42 mouse cellular contexts compared by ENCODE assay signal in genomic region chr14:33895777-33896176, GRCm38 (mm10). TPM values are rescaled to one million over a fixed set of nuclear protein-coding genes. Genes with fewer than 3 reads are reported as not detected.
DNase-seq lines count a peak whose midpoint lies in the region; ATAC-seq and TF ChIP-seq lines count a peak whose summit lies in the region.
"Had no signal": no experiment of that assay in that cellular context is flagged by ENCODE, and none has a peak within 500 bp of the region (broad histone marks: within the 10 kb centered on the region; RNA-seq: fewer than 3 reads in every experiment).

No protein-coding gene starts in this region.

- H3K4me2 ChIP-seq in heart, embryonic 11.5 days: no peak overlapping the region
- H3K4me2 ChIP-seq: embryonic facial prominence, embryonic 15.5 days; forebrain, embryonic 15.5 days; hindbrain, embryonic 15.5 days had no signal

- H3K27me3 ChIP-seq in heart, embryonic 11.5 days (ENCODE audit: control insufficient read depth, insufficient read depth, low read length): no peaks in the 10 kb centered on the region
- H3K27me3 ChIP-seq: forebrain, embryonic 15.5 days; hindbrain, embryonic 15.5 days had no signal

- DNase-seq in heart, adult 11 months: peak; percentile 72
- peak; percentile 27 to 72 for DNase-seq in left cerebral cortex, postnatal 25 days (ENCODE audit: low spot score in 2 of 2)
- no peak for DNase-seq in left cerebral cortex, postnatal 4 days
- peak; percentile 44 for DNase-seq in brain, embryonic 14.5 days (ENCODE audit: low read depth)
- peak; percentile 21 for DNase-seq in telencephalon, adult 2 months (ENCODE audit: low read depth, low spot score)
- DNase-seq: cerebellum, postnatal 14 days; gastrocnemius, postnatal 14 days; heart, postnatal 14 days; kidney, adult 11 months; kidney, postnatal 14 days; layer of hippocampus, postnatal 36 days; liver; lung, adult 2 months; lung, postnatal 10 days; midbrain, embryonic 14.5 days; right cerebral cortex, postnatal 4 days; thymus, adult 2 months; thymus, postnatal 4 days had no signal

- no peak for TF ChIP-seq CTCF in brain, embryonic 14.5 days (IDR thresholded peaks at IDR 0.05; ENCODE audit: borderline replicate concordance, extremely low read depth, insufficient read depth, insufficient read length)

- H3K36me3 ChIP-seq in heart, embryonic 11.5 days (ENCODE audit: control insufficient read depth, insufficient read depth, low read length): no peaks in the 10 kb centered on the region
- H3K36me3 ChIP-seq: embryonic facial prominence, embryonic 10.5 days; embryonic facial prominence, embryonic 15.5 days; forebrain, embryonic 15.5 days; hindbrain, embryonic 10.5 days; hindbrain, embryonic 15.5 days had no signal

- no peak overlapping the region for H3K4me3 ChIP-seq in heart, embryonic 11.5 days (ENCODE audit: low read depth, low read length)
- H3K4me3 ChIP-seq: embryonic facial prominence, embryonic 10.5 days; embryonic facial prominence, embryonic 15.5 days; forebrain, embryonic 15.5 days; hindbrain, embryonic 10.5 days; hindbrain, embryonic 15.5 days had no signal

- H3K4me1 ChIP-seq in heart, embryonic 11.5 days (ENCODE audit: control insufficient read depth, insufficient read depth, low read length): peaks cover 12% of the 10 kb centered on the region

- no peak overlapping the region for H3K9ac ChIP-seq in heart, embryonic 11.5 days (ENCODE audit: low read depth, low read length)
- H3K9ac ChIP-seq: embryonic facial prominence, embryonic 15.5 days; forebrain, embryonic 15.5 days; hindbrain, embryonic 15.5 days; liver, embryonic 14.5 days had no signal

- intact Hi-C loops in left cerebral cortex, postnatal 25 days (cut with DNase I): no loop called here
- intact Hi-C loops in left cerebral cortex, postnatal 4 days (cut with DNase I): loop anchor here (10.0 kb wide), 1 partner anchor 61 kb away; no protein-coding TSS in a partner anchor

- WGBS in heart, embryonic 11.5 days (ENCODE audit: insufficient replicate concordance): 75% methylated on average over 5 of the region's 5 CpGs

- ATAC-seq in heart, embryonic 11.5 days (replicated peaks; ENCODE audit: insufficient number of reproducible peaks, low FRiP score, low TSS enrichment): no peak
- no peak for ATAC-seq in erythroblast, adult 5-6 weeks (replicated peaks; ENCODE audit: low FRiP score, poor library complexity, severe bottlenecking)
- ATAC-seq: CD4-positive, CD25-positive, alpha-beta regulatory T cell, adult 4 months; forebrain, embryonic 15.5 days; inflammation-experienced regulatory T-cells, adult 6 months had no signal

- no peak for TF ChIP-seq POLR2A in brain, embryonic 14.5 days (IDR thresholded peaks at IDR 0.05; ENCODE audit: borderline replicate concordance, extremely low read depth, insufficient read depth, insufficient read length, poor library complexity, severe bottlenecking)

- H3K27ac ChIP-seq in heart, embryonic 11.5 days (ENCODE audit: low read depth, low read length): no peak overlapping the region
- H3K27ac ChIP-seq: forebrain, embryonic 15.5 days; hindbrain, embryonic 15.5 days; liver, embryonic 14.5 days; macrophage; stomach, postnatal 0 days had no signal

- H3K9me3 ChIP-seq in heart, embryonic 11.5 days (replicated peaks; ENCODE audit: control insufficient read depth, low read length): no peaks in the 10 kb centered on the region
- H3K9me3 ChIP-seq: embryonic facial prominence, embryonic 10.5 days; embryonic facial prominence, embryonic 15.5 days; forebrain, embryonic 15.5 days; hindbrain, embryonic 10.5 days; hindbrain, embryonic 15.5 days had no signal

RNA-seq across cellular contexts. Expression of gene Gdf10, which starts 27.6 kb away (rescaled TPM):
- polyA plus RNA-seq in heart, embryonic 11.5 days (2014; fragmentation: Nextera tagmentation; extraction: Ambion mirVana): 2.1 and 2.2 TPM in 2 replicates
- 1 to 10 TPM; 3.4 to 3.9 TPM for total RNA-seq in left cerebral cortex, postnatal 25 days (2021)
- 1 to 10 TPM; 7.7 to 9.2 TPM for total RNA-seq in left cerebral cortex, postnatal 4 days (2021)
- 3.1 and 4.5 TPM in 2 replicates for polyA plus RNA-seq in brain, embryonic 14.5 days (2012; rRNA removed)
- not detected in 2 replicates for total RNA-seq in erythroblast, adult 5-6 weeks (2015; ENCODE audit: low replicate concordance)
- not detected in 2 replicates for total RNA-seq in erythroblast, adult 5-6 weeks (2017; ENCODE audit: low replicate concordance)
- total RNA-seq: megakaryocyte-erythroid progenitor cell, adult 5-6 weeks; monocyte, adult 5-6 weeks had no signal
- polyA plus RNA-seq: CD4-positive, CD25-positive, alpha-beta regulatory T cell, adult 4 months; inflammation-experienced regulatory T-cells, adult 6 months; macrophage had no signal

RNA-seq across cellular contexts. Expression of gene Gdf2, which starts 45.1 kb away (rescaled TPM):
- polyA plus RNA-seq in heart, embryonic 11.5 days (2014; fragmentation: Nextera tagmentation; extraction: Ambion mirVana): 0.51 and 0.64 TPM in 2 replicates
- not detected for total RNA-seq in left cerebral cortex, postnatal 25 days (2021)
- not detected for total RNA-seq in left cerebral cortex, postnatal 4 days (2021)
- not detected in 2 replicates for polyA plus RNA-seq in brain, embryonic 14.5 days (2012; rRNA removed)
- total RNA-seq in erythroblast, adult 5-6 weeks (2015; ENCODE audit: low replicate concordance): not detected in 2 replicates
- total RNA-seq in erythroblast, adult 5-6 weeks (2017; ENCODE audit: low replicate concordance): not detected in 2 replicates
- total RNA-seq: gastrocnemius, postnatal 14 days; layer of hippocampus, adult 18-20 months; layer of hippocampus, postnatal 36 days; megakaryocyte-erythroid progenitor cell, adult 5-6 weeks; monocyte, adult 5-6 weeks had no signal
- polyA plus RNA-seq: CD4-positive, CD25-positive, alpha-beta regulatory T cell, adult 4 months; cortical plate, adult 2 months; embryonic facial prominence, embryonic 10.5 days; embryonic facial prominence, embryonic 15.5 days; forebrain, embryonic 15.5 days; heart, embryonic 14.5 days; hindbrain, embryonic 10.5 days; inflammation-experienced regulatory T-cells, adult 6 months; kidney, embryonic 14.5 days; macrophage; midbrain, embryonic 14.5 days; neural tube, embryonic 14.5 days; thymus, adult 2 months had no signal

RNA-seq across cellular contexts. Expression of gene Rbp3, which starts 58.0 kb away (rescaled TPM):
- polyA plus RNA-seq in heart, embryonic 11.5 days (2014; fragmentation: Nextera tagmentation; extraction: Ambion mirVana): 0.03 and 0.24 TPM in 2 replicates
- under 1 TPM in 1 of 2 experiments, not detected in 1; 0.09 TPM for total RNA-seq in left cerebral cortex, postnatal 25 days (2021)
- total RNA-seq in left cerebral cortex, postnatal 4 days (2021): under 1 TPM in 1 of 2 experiments, not detected in 1; 0.08 TPM
- 0.01 TPM in 1 of 2 replicates, not detected in the other for polyA plus RNA-seq in brain, embryonic 14.5 days (2012; rRNA removed)
- not detected in 2 replicates for total RNA-seq in erythroblast, adult 5-6 weeks (2015; ENCODE audit: low replicate concordance)
- total RNA-seq in erythroblast, adult 5-6 weeks (2017; ENCODE audit: low replicate concordance): not detected in 2 replicates
- total RNA-seq: adrenal gland, postnatal 14 days; gastrocnemius, postnatal 14 days; heart, adult 18-20 months; heart, postnatal 14 days; megakaryocyte-erythroid progenitor cell, adult 5-6 weeks; monocyte, adult 5-6 weeks had no signal
- polyA plus RNA-seq: CD4-positive, CD25-positive, alpha-beta regulatory T cell, adult 4 months; cerebellum, adult 2 months; cortical plate, adult 2 months; embryonic facial prominence, embryonic 15.5 days; heart, embryonic 14.5 days; hindbrain, embryonic 10.5 days; inflammation-experienced regulatory T-cells, adult 6 months; kidney, embryonic 14.5 days; limb, embryonic 11.5 days; lung, adult 2 months; macrophage; midbrain, embryonic 14.5 days; neural tube, embryonic 14.5 days; spleen, adult 2 months; stomach, postnatal 0 days; thymus, adult 2 months had no signal

Comparison
In these comparisons a context has a peak if more than half of its experiments do, and no peak if none do; other contexts are left out.
1. RNA of gene Gdf10, which starts 27.6 kb away (total RNA-seq): 7.7 to 9.2 TPM in left cerebral cortex, postnatal 4 days and 3.4 to 3.9 TPM in left cerebral cortex, postnatal 25 days; not detected in erythroblast, adult 5-6 weeks; every median in the first group is over 4 times any median in the second.